Mouse (Mus musculus) neural tube, embryonic 12.5 days (tissue): ENCODE measurements around the gene Tmem179b. TPM values are rescaled to one million over a fixed set of nuclear protein-coding genes. Genes with fewer than 3 reads are reported as not detected.
A peak's percentile ranks its signal among the peaks of the same experiment; 100 is the strongest.
"Not testable (repeated sequence)": the region's sequence is repeated elsewhere in the genome, so short reads cannot be mapped to it uniquely, and the experiment has no call there.

Source experiments
- ATAC-seq: fragments of 200-750 bp; cut with Nextera tagmentation; 2 replicates; pipeline ENCODE4 v1.8.0; 2017; ENCODE audit warnings: low read depth, mild to moderate bottlenecking, moderate TSS enrichment, moderate library complexity; ENCODE audit not compliant: low FRiP score
- H3K27ac ChIP-seq: fragments of 300-500 bp; sonication (generic); 2 replicates; pipeline ENCODE4 v1.5.1; 2016
- H3K27me3 ChIP-seq: fragments of 300-500 bp; sonication (generic); replicated peaks from 2 replicates; pipeline ENCODE4 v1.6.1; 2016; ENCODE audit warnings: mild to moderate bottlenecking
- H3K36me3 ChIP-seq: fragments of 300-500 bp; sonication (generic); 2 replicates; pipeline ENCODE4 v1.6.1; 2016; ENCODE audit warnings: mild to moderate bottlenecking
- H3K4me1 ChIP-seq: fragments of 300-500 bp; sonication (generic); 2 replicates; pipeline ENCODE4 v1.6.1; 2016
- H3K4me2 ChIP-seq: fragments of 300-500 bp; sonication (generic); replicated peaks from 2 replicates; pipeline ENCODE4 v1.6.1; 2016; ENCODE audit warnings: mild to moderate bottlenecking
- H3K4me3 ChIP-seq: fragments of 300-500 bp; sonication (generic); 2 replicates; pipeline ENCODE4 v1.5.1; 2016
- H3K9ac ChIP-seq: fragments of 300-500 bp; sonication (generic); 2 replicates; pipeline ENCODE4 v1.6.1; 2016; ENCODE audit warnings: mild to moderate bottlenecking
- H3K9me3 ChIP-seq: fragments of 300-500 bp; sonication (generic); 2 replicates; pipeline ENCODE4 v1.6.1; 2016; ENCODE audit warnings: mild to moderate bottlenecking
- WGBS: fragments of 180-500 bp; shearing (Covaris S2); methylation state at CpG from one replicate; pipeline ENCODE4 v1.1.7; 2016; 5-methylcytosine and 5-hydroxymethylcytosine counted together
- polyA plus RNA-seq: library from polyadenylated mRNA; unstranded; fragments of >200 nt; fragmentation: Nextera tagmentation; extraction: Ambion mirVana; gene quantifications from 2 replicates; pipeline ENCODE4 v1.2.1, GENCODE M21; 2016

Tmem179b gene
- polyA plus RNA-seq, 1 experiment from 2014 or later = 39.0 TPM

- under 1% methylated on average over 36 of the region's 36 CpGs for WGBS
- Histone ChIP-seq H3K36me3 (peaks cover 57% of the 10 kb centered on the region), H3K9ac (peak within 1 kb of the TSS; percentile 83), H3K27ac (peak within 1 kb of the TSS; percentile 69; the same call in 1 of the 2 replicates), H3K4me3 (peak within 1 kb of the TSS; percentile 76), H3K9me3 (no peaks in the 10 kb centered on the region), H3K27me3 (no peaks in the 10 kb centered on the region), H3K4me1 (peaks cover 19% of the 10 kb centered on the region), H3K4me2 (peak within 1 kb of the TSS; percentile 89)
- peak; percentile 97 for ATAC-seq
These were observed 32.9 kb downstream of the Tmem179b start, which contains the start of gene Stx5a for GRCm38 (mm10) chr19:8741243-8741869. Gene Stx5a (plus strand): TSS chr19:8741413.

- Histone ChIP-seq H3K4me1 (peaks cover 19% of the 10 kb centered on the region), H3K9me3 (no peaks in the 10 kb centered on the region), H3K27me3 (no peaks in the 10 kb centered on the region), H3K9ac (peak within 1 kb of the TSS; percentile 83), H3K4me3 (peak within 1 kb of the TSS; percentile 76), H3K36me3 (peaks cover 49% of the 10 kb centered on the region), H3K4me2 (peak within 1 kb of the TSS; percentile 89), H3K27ac (peak within 1 kb of the TSS; percentile 69; the same call in 1 of the 2 replicates)
- peak; percentile 37 for ATAC-seq
- 69% methylated on average over 14 of the region's 14 CpGs for WGBS
These were observed 33.7 kb downstream of the Tmem179b start, which contains the start of gene 1700092M07Rik for GRCm38 (mm10) chr19:8740603-8741002. Gene 1700092M07Rik (plus strand): TSS chr19:8740718.

- Histone ChIP-seq H3K27me3 (no peaks in the 10 kb centered on the region), H3K4me1 (peaks cover 19% of the 10 kb centered on the region), H3K9ac (no peak overlapping the region), H3K36me3 (peaks cover 43% of the 10 kb centered on the region), H3K4me3 (no peak overlapping the region), H3K4me2 (no peak overlapping the region), H3K27ac (no peak overlapping the region), H3K9me3 (no peaks in the 10 kb centered on the region)
- WGBS = 95% methylated on average over 6 of the region's 6 CpGs
- ATAC-seq = no peak
These were observed 34.6 kb downstream of the Tmem179b start for GRCm38 (mm10) chr19:8739646-8740045.

- Histone ChIP-seq H3K4me1 (peaks cover 19% of the 10 kb centered on the region), H3K9ac (no peak overlapping the region), H3K9me3 (no peaks in the 10 kb centered on the region), H3K27ac (no peak overlapping the region), H3K4me3 (no peak overlapping the region), H3K4me2 (no peak overlapping the region), H3K27me3 (no peaks in the 10 kb centered on the region), H3K36me3 (peaks cover 39% of the 10 kb centered on the region)
- no peak for ATAC-seq
- 92% methylated on average over 7 of the region's 7 CpGs for whole genome bisulfite sequencing
These were observed 35.4 kb downstream of the Tmem179b start for GRCm38 (mm10) chr19:8738911-8739310.

GRCm38 (mm10) chr19:8736160-8736467 is 38.2 kb downstream of the Tmem179b start:
- Histone ChIP-seq H3K9ac (peak overlapping the region; percentile 61), H3K4me1 (peaks cover 9% of the 10 kb centered on the region), H3K9me3 (no peaks in the 10 kb centered on the region), H3K36me3 (peaks cover 30% of the 10 kb centered on the region), H3K4me3 (peak overlapping the region; percentile 62), H3K27ac (no peak overlapping the region), H3K27me3 (no peaks in the 10 kb centered on the region), H3K4me2 (peak overlapping the region; percentile 98)
- peak; percentile 38 for ATAC-seq
- WGBS = 4% methylated on average over 11 of the region's 11 CpGs

- Histone ChIP-seq H3K27me3 (no peaks in the 10 kb centered on the region), H3K27ac (no peak within 1 kb of the TSS), H3K36me3 (peaks cover 28% of the 10 kb centered on the region), H3K4me3 (peak within 1 kb of the TSS; percentile 62), H3K4me2 (peak within 1 kb of the TSS; percentile 98), H3K9ac (peak within 1 kb of the TSS; percentile 61), H3K4me1 (peaks cover 4% of the 10 kb centered on the region), H3K9me3 (no peaks in the 10 kb centered on the region)
- peak; percentile 95 for ATAC-seq
- WGBS = under 1% methylated on average over 32 of the region's 32 CpGs
These were observed 38.7 kb downstream of the Tmem179b start, which contains the start of gene Wdr74 for GRCm38 (mm10) chr19:8735389-8736159. Gene Wdr74 (plus strand): TSS chr19:8735827.

- H3K9ac ChIP-seq = no peak overlapping the region
- H3K27me3 ChIP-seq = no peaks in the 10 kb centered on the region
- H3K4me3 ChIP-seq = no peak overlapping the region
- H3K27ac ChIP-seq = no peak overlapping the region
- H3K4me2 ChIP-seq = no peak overlapping the region
- H3K36me3 ChIP-seq = peaks cover 16% of the 10 kb centered on the region; the same call in 1 of the 2 replicates
- H3K9me3 ChIP-seq = no peaks in the 10 kb centered on the region
- WGBS = 75% methylated on average over 3 of the region's 3 CpGs
- ATAC-seq = no peak
- H3K4me1 ChIP-seq = no peaks in the 10 kb centered on the region
These were observed 39.9 kb downstream of the Tmem179b start for GRCm38 (mm10) chr19:8734334-8734733.

GRCm38 (mm10) chr19:8728335-8729099 is 45.8 kb downstream of the Tmem179b start:
- not testable (repeated sequence) for H3K9me3 ChIP-seq, H3K9ac ChIP-seq, H3K4me3 ChIP-seq, H3K27ac ChIP-seq, H3K27me3 ChIP-seq, ATAC-seq, H3K4me2 ChIP-seq
- Histone ChIP-seq H3K36me3 (peaks cover 23% of the 10 kb centered on the region), H3K4me1 (peaks cover 17% of the 10 kb centered on the region)
- 36% methylated on average over 3 of the region's 3 CpGs for WGBS

GRCm38 (mm10) chr19:8727495-8728114 is 46.7 kb downstream of the Tmem179b start:
- no peaks in the 10 kb centered on the region for H3K9me3 ChIP-seq
- peaks cover 17% of the 10 kb centered on the region for H3K4me1 ChIP-seq
- H3K27me3 ChIP-seq = no peaks in the 10 kb centered on the region
- WGBS = 30% methylated on average over 5 of the region's 5 CpGs
- no peak overlapping the region for H3K4me2 ChIP-seq
- H3K27ac ChIP-seq = no peak overlapping the region
- no peak overlapping the region for H3K4me3 ChIP-seq
- peaks cover 23% of the 10 kb centered on the region for H3K36me3 ChIP-seq
- ATAC-seq = no peak
- no peak overlapping the region for H3K9ac ChIP-seq

GRCm38 (mm10) chr19:8726609-8727390 is 47.5 kb downstream of the Tmem179b start:
- 13% methylated on average over 3 of the region's 3 CpGs for WGBS
- H3K36me3 ChIP-seq = peaks cover 23% of the 10 kb centered on the region
- H3K4me3 ChIP-seq = no peak overlapping the region

GRCm38 (mm10) chr19:8725081-8725613 is 49.1 kb downstream of the Tmem179b start:
- peak overlapping the region; percentile 92 for H3K9ac ChIP-seq
- H3K4me3 ChIP-seq = peak overlapping the region; percentile 76
- ATAC-seq = no peak
- H3K27ac ChIP-seq = no peak overlapping the region
- H3K27me3 ChIP-seq = no peaks in the 10 kb centered on the region
- H3K9me3 ChIP-seq = no peaks in the 10 kb centered on the region
- H3K36me3 ChIP-seq = peaks cover 23% of the 10 kb centered on the region
- H3K4me1 ChIP-seq = peaks cover 31% of the 10 kb centered on the region
- WGBS = 50% methylated on average over 4 of the region's 4 CpGs
- H3K4me2 ChIP-seq = peak overlapping the region; percentile 79

More at GRCm38 (mm10) chr19:8726609-8727390, 47.5 kb downstream of the Tmem179b start:
- H3K4me1 ChIP-seq = peaks cover 25% of the 10 kb centered on the region
- no peaks in the 10 kb centered on the region for H3K9me3 ChIP-seq
- no peak overlapping the region for H3K27ac ChIP-seq
- H3K27me3 ChIP-seq = no peaks in the 10 kb centered on the region
- no peak overlapping the region for H3K4me2 ChIP-seq
- H3K9ac ChIP-seq = no peak overlapping the region
- no peak for ATAC-seq
